Mouse (Mus musculus): ENCODE data around the gene Nkd2.

- TF ChIP-seq CTCF (IDR thresholded peaks at IDR 0.05; ENCODE audit: low read depth, low read length) (no peak), POLR2A (IDR thresholded peaks at IDR 0.05; ENCODE audit: extremely low read depth, insufficient read depth, low read length) (no peak)
Measured at GRCm38 (mm10) chr13:73821251-73821650, 26.2 kb downstream of the Nkd2 start.

Data from liver, adult 2 months (tissue).